Mouse (Mus musculus): ENCODE results near the gene Glyr1.

Glyr1 gene

GRCm38 (mm10) chr16:5012036-5013005, 37.3 kb downstream of the Glyr1 start:
- in situ Hi-C loops (cut with MboI; ENCODE audit: unreplicated experiment in 2 of 2) = loop anchor here in 1 of 2 experiments (5.0 kb wide), 1 partner anchor 35 kb away; no protein-coding TSS in a partner anchor

GRCm38 (mm10) chr16:5011285-5011684, 38.4 kb downstream of the Glyr1 start:
- in situ Hi-C loops (cut with MboI; ENCODE audit: unreplicated experiment in 2 of 2) = loop anchor here in 1 of 2 experiments (5.0 kb wide), 1 partner anchor 34 kb away; no protein-coding TSS in a partner anchor

GRCm38 (mm10) chr16:5010371-5010935, 39.2 kb downstream of the Glyr1 start:
- in situ Hi-C loops (cut with MboI; ENCODE audit: unreplicated experiment in 2 of 2) = loop anchor here in 1 of 2 experiments (5.0 kb wide), 1 partner anchor 33 kb away; no protein-coding TSS in a partner anchor

GRCm38 (mm10) chr16:5008076-5008475, 41.6 kb downstream of the Glyr1 start:
- in situ Hi-C loops (cut with MboI; ENCODE audit: unreplicated experiment in 2 of 2) = loop anchor here in 1 of 2 experiments (5.0 kb wide), 1 partner anchor 41 kb away; no protein-coding TSS in a partner anchor

- in situ Hi-C loops (cut with MboI; ENCODE audit: unreplicated experiment in 2 of 2) = loop anchor here in 1 of 2 experiments (5.0 kb wide), 1 partner anchor 40 kb away; no protein-coding TSS in a partner anchor
Observed at GRCm38 (mm10) chr16:5007492-5007891, 42.2 kb downstream of the Glyr1 start.

GRCm38 (mm10) chr16:5007067-5007466, 42.6 kb downstream of the Glyr1 start, which contains the start of gene Smim22:
TSS of gene Smim22 (plus strand) at chr16:5007288.
- in situ Hi-C loops (cut with MboI; ENCODE audit: unreplicated experiment in 2 of 2) = loop anchor here in 1 of 2 experiments (5.0 kb wide), 1 partner anchor 40 kb away; no protein-coding TSS in a partner anchor

- in situ Hi-C loops (cut with MboI; ENCODE audit: unreplicated experiment in 2 of 2) = no loop called here
Observed at GRCm38 (mm10) chr16:5000611-5001010, 49.1 kb downstream of the Glyr1 start.

GRCm38 (mm10) chr16:4998984-4999383, 50.7 kb downstream of the Glyr1 start:
- in situ Hi-C loops (cut with MboI; ENCODE audit: unreplicated experiment in 2 of 2) = no loop called here

- in situ Hi-C loops (cut with MboI; ENCODE audit: unreplicated experiment in 2 of 2) = no loop called here
Observed at GRCm38 (mm10) chr16:4997553-4997952, 52.1 kb downstream of the Glyr1 start, which contains the start of gene Sept12. TSS of gene Sept12 (minus strand) at chr16:4997852.

- in situ Hi-C loops (cut with MboI; ENCODE audit: unreplicated experiment in 2 of 2) = no loop called here
Observed at GRCm38 (mm10) chr16:4993276-4993675, 56.4 kb downstream of the Glyr1 start.

GRCm38 (mm10) chr16:4984717-4985116, 64.9 kb downstream of the Glyr1 start:
- in situ Hi-C loops (cut with MboI; ENCODE audit: unreplicated experiment in 2 of 2) = loop anchor here (5.0 kb wide), 1 partner anchor 158 kb away; no protein-coding TSS in a partner anchor

- in situ Hi-C loops (cut with MboI; ENCODE audit: unreplicated experiment in 2 of 2) = loop anchor here in 1 of 2 experiments (5.0 kb wide), 2 partner anchors 32 to 162 kb away; partner anchors contain the start of gene Rogdi
Observed at GRCm38 (mm10) chr16:4979755-4980380, 69.8 kb downstream of the Glyr1 start.

GRCm38 (mm10) chr16:4978275-4979051, 71.2 kb downstream of the Glyr1 start:
- in situ Hi-C loops (cut with MboI; ENCODE audit: unreplicated experiment in 2 of 2) = loop anchor here in 1 of 2 experiments (5.0 kb wide), 1 partner anchor 34 kb away; the partner anchor contains the start of gene Rogdi

- in situ Hi-C loops (cut with MboI; ENCODE audit: unreplicated experiment in 2 of 2) = loop anchor here in 1 of 2 experiments (5.0 kb wide), 1 partner anchor 36 kb away; the partner anchor contains the start of gene Rogdi
Observed at GRCm38 (mm10) chr16:4976180-4976579, 73.5 kb downstream of the Glyr1 start.

GRCm38 (mm10) chr16:4974521-4974920, 75.1 kb downstream of the Glyr1 start:
- in situ Hi-C loops (cut with MboI; ENCODE audit: unreplicated experiment in 2 of 2) = no loop called here

- in situ Hi-C loops (cut with MboI; ENCODE audit: unreplicated experiment in 2 of 2) = no loop called here
Observed at GRCm38 (mm10) chr16:4971626-4972025, 78.0 kb downstream of the Glyr1 start.

- in situ Hi-C loops (cut with MboI; ENCODE audit: unreplicated experiment in 2 of 2) = loop anchor here in 1 of 2 experiments (5.0 kb wide), 1 partner anchor 38 kb away; the partner anchor contains the start of gene Smim22
Observed at GRCm38 (mm10) chr16:4969055-4969843, 80.4 kb downstream of the Glyr1 start.

- in situ Hi-C loops (cut with MboI; ENCODE audit: unreplicated experiment in 2 of 2) = loop anchor here in 1 of 2 experiments (5.0 kb wide), 1 partner anchor 39 kb away; the partner anchor contains the start of gene Smim22
Observed at GRCm38 (mm10) chr16:4968426-4968825, 81.2 kb downstream of the Glyr1 start.

All from v-Abl transformed pro-B cells (cell line).